Mouse (Mus musculus) left cerebral cortex, postnatal 4 days (tissue): ENCODE data around the gene Gper1. TPM values are rescaled to one million over a fixed set of nuclear protein-coding genes. Genes with fewer than 3 reads are reported as not detected.

Experiments used
- DNase-seq: peaks from one replicate; pipeline ENCODE4 v3.0.0-alpha.2; 2022
- intact Hi-C: fragments of 180-260 bp; cut with DNase I; formaldehyde crosslinking; loops from one replicate; pipeline ENCODE4 v1.15.1; 2025
- total RNA-seq, 2 experiments: library from RNA; stranded (reverse); gene quantifications; 2 replicates each; pipeline ENCODE4 v1.2.3; 2021

Gper1 gene
- total RNA-seq, 2 experiments from 2014 or later = 3.0 to 3.2 TPM

- DNase-seq = no peak
- intact Hi-C loops = no loop called here
Observed at GRCm38 (mm10) chr5:139440926-139441725, 18.2 kb downstream of the Gper1 start.

GRCm38 (mm10) chr5:139441726-139442018, 18.7 kb downstream of the Gper1 start:
- DNase-seq = no peak
- intact Hi-C loops = no loop called here

GRCm38 (mm10) chr5:139442428-139442827, 19.5 kb downstream of the Gper1 start:
- intact Hi-C loops = no loop called here
- peak; percentile 52 for DNase-seq

- no peak for DNase-seq
- intact Hi-C loops = no loop called here
Observed at GRCm38 (mm10) chr5:139442962-139443361, 20.0 kb downstream of the Gper1 start.

- intact Hi-C loops = no loop called here
- DNase-seq = no peak
Observed at GRCm38 (mm10) chr5:139445258-139445657, 22.3 kb downstream of the Gper1 start.

- intact Hi-C loops = no loop called here
- no peak for DNase-seq
Observed at GRCm38 (mm10) chr5:139448025-139448424, 25.1 kb downstream of the Gper1 start.

GRCm38 (mm10) chr5:139449161-139449791, 26.3 kb downstream of the Gper1 start:
- DNase-seq = peak; percentile 60
- intact Hi-C loops = no loop called here

- DNase-seq = no peak
- intact Hi-C loops = no loop called here
Observed at GRCm38 (mm10) chr5:139449926-139450325, 27.0 kb downstream of the Gper1 start.

GRCm38 (mm10) chr5:139453031-139453430, 30.1 kb downstream of the Gper1 start:
- DNase-seq = no peak

GRCm38 (mm10) chr5:139455166-139455565, 32.2 kb downstream of the Gper1 start:
- intact Hi-C loops = no loop called here
- DNase-seq = no peak

More at GRCm38 (mm10) chr5:139453031-139453430, 30.1 kb downstream of the Gper1 start:
- intact Hi-C loops = no loop called here

GRCm38 (mm10) chr5:139457241-139457640, 34.3 kb downstream of the Gper1 start:
- intact Hi-C loops = no loop called here
- no peak for DNase-seq

GRCm38 (mm10) chr5:139459938-139460337, 37.0 kb downstream of the Gper1 start:
- no peak for DNase-seq

GRCm38 (mm10) chr5:139460384-139461067, 37.6 kb downstream of the Gper1 start, which contains the start of gene 3110082I17Rik:
TSS of gene 3110082I17Rik (minus strand) at chr5:139460527.
- intact Hi-C loops = no loop called here

More at GRCm38 (mm10) chr5:139459938-139460337, 37.0 kb downstream of the Gper1 start:
- intact Hi-C loops = no loop called here

GRCm38 (mm10) chr5:139464874-139465273, 41.9 kb downstream of the Gper1 start:
- no peak for DNase-seq
- intact Hi-C loops = loop anchor here (5.0 kb wide), 1 partner anchor 103 kb away; no protein-coding TSS in a partner anchor

More at GRCm38 (mm10) chr5:139460384-139461067, 37.6 kb downstream of the Gper1 start, which contains the start of gene 3110082I17Rik:
- DNase-seq = peak; percentile 98

- intact Hi-C loops = loop anchor here (5.0 kb wide), 1 partner anchor 104 kb away; no protein-coding TSS in a partner anchor
- no peak for DNase-seq
Observed at GRCm38 (mm10) chr5:139466373-139466772, 43.4 kb downstream of the Gper1 start.

GRCm38 (mm10) chr5:139466801-139467200, 43.9 kb downstream of the Gper1 start:
- no peak for DNase-seq
- intact Hi-C loops = loop anchor here (5.0 kb wide), 1 partner anchor 104 kb away; no protein-coding TSS in a partner anchor

- intact Hi-C loops = loop anchor here (5.0 kb wide), 1 partner anchor 106 kb away; no protein-coding TSS in a partner anchor
- peak; percentile 48 for DNase-seq
Observed at GRCm38 (mm10) chr5:139467998-139468397, 45.0 kb downstream of the Gper1 start.

- intact Hi-C loops = no loop called here
- no peak for DNase-seq
Observed at GRCm38 (mm10) chr5:139474741-139475140, 51.8 kb downstream of the Gper1 start.
